Mouse (Mus musculus): ENCODE results near the gene Fxyd7. TPM values are rescaled to one million over a fixed set of nuclear protein-coding genes. Genes with fewer than 3 reads are reported as not detected.
A peak's percentile ranks its signal among the peaks of the same experiment; 100 is the strongest.

Fxyd7 gene
- polyA plus RNA-seq, 1 experiment from 2014 or later: 265 TPM

DNA sequence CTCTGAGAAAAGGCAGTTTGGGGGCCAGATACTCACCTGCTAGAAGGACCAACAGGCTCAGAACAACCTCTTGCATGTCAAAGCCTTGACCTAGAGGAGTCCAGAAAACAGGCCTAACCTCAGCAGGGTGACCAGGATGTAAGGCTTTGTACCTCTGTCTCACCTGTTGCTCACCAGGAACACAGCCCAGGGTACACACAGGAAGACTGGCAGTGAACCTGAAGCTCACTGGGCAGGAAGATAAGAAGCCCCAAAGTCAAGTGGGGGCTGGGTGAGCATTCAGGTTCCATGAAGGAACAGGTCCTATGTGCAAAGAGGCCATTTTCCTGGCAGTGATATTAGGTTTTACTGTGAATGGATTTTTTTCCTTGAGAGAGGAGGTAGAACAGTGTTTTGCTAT, 22.3 kb upstream of the Fxyd7 start:
- ATAC-seq (ENCODE audit: low FRiP score, low read depth): no peak
- Histone ChIP-seq H3K9me3 (no peaks in the 10 kb centered on the region), H3K4me3 (no peak overlapping the region), H3K4me2 (no peak overlapping the region), H3K27me3 (no peaks in the 10 kb centered on the region), H3K27ac (replicated peaks) (no peak overlapping the region), H3K4me1 (replicated peaks) (no peaks in the 10 kb centered on the region), H3K36me3 (no peaks in the 10 kb centered on the region), H3K9ac (no peak overlapping the region)

DNA sequence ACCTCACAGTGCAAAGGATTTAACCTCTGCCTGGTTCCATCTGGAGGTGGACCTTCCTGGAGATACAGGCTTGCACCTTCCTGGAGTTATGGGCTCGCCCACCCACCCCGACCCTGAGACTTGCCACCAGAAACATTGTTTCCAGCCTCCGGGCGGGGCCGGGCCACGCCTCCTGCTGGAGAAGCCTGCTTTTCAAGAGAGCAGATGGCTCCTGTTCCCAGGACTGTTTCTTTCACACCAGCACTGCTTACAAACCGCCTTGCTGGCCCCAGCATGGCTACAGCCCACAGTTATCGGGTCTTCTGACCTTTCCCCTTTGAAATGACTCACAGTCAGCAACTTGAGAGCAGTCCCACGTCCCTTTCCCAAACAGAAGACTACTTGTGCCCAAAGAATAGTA, 21.1 kb upstream of the Fxyd7 start:
- no peak overlapping the region for H3K27ac ChIP-seq (replicated peaks)
- no peaks in the 10 kb centered on the region for H3K27me3 ChIP-seq
- no peaks in the 10 kb centered on the region for H3K4me1 ChIP-seq (replicated peaks)
- H3K4me2 ChIP-seq: no peak overlapping the region
- no peak for ATAC-seq (ENCODE audit: low FRiP score, low read depth)
- H3K4me3 ChIP-seq: no peak overlapping the region
- no peaks in the 10 kb centered on the region for H3K36me3 ChIP-seq
- WGBS: 35% methylated on average over 9 of the region's 9 CpGs
- H3K9me3 ChIP-seq: no peaks in the 10 kb centered on the region
- H3K9ac ChIP-seq: no peak overlapping the region

DNA sequence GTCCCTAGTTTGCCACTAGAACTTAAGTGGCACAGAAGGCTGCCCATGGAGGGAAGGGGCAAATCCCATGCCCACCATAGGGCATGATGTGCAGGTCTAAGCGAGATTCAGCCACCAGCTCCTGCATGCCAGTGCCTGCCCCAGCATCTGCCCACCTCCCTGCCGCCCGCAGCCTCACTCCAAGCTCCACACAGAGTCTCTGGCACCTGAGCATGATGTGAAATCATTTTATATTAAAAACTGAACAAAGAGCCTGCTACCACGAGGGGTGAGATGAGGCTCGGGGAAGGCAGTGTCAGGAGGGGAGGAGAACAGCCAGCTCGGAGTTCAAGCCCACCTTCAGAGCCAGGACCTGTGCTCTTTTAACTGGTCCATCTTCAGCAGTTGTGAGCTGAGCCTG, 19.1 kb upstream of the Fxyd7 start:
- Histone ChIP-seq H3K27ac (replicated peaks) (no peak overlapping the region), H3K9me3 (no peaks in the 10 kb centered on the region), H3K9ac (no peak overlapping the region), H3K27me3 (no peaks in the 10 kb centered on the region), H3K4me3 (no peak overlapping the region), H3K36me3 (no peaks in the 10 kb centered on the region), H3K4me2 (no peak overlapping the region), H3K4me1 (replicated peaks) (no peaks in the 10 kb centered on the region)
- WGBS: 83% methylated on average over 6 of the region's 6 CpGs
- ATAC-seq (ENCODE audit: low FRiP score, low read depth): no peak

DNA sequence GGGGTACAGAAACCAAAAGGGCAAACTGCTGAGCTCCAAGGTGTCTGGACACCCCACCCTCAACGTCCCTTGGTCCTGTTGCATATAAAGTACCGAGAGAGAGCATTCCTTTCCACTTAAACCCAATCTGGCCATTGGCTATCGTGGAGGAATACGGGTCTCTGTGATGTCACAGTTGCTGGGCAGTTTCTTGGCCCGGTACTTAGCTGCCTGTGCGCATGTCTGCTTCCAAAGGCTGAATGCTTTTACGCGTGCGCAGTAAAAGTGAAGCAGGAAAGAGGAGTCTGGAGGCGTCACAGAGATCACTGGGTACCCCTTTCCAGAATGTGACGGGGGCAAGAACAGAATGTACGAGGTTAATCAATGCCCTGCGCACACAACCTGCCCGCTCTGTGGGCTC, 18.2 kb upstream of the Fxyd7 start:
- no peak overlapping the region for H3K9ac ChIP-seq
- H3K9me3 ChIP-seq: no peaks in the 10 kb centered on the region
- H3K36me3 ChIP-seq: no peaks in the 10 kb centered on the region
- no peak overlapping the region for H3K4me3 ChIP-seq
- no peaks in the 10 kb centered on the region for H3K27me3 ChIP-seq
- no peak overlapping the region for H3K27ac ChIP-seq (replicated peaks)
- no peaks in the 10 kb centered on the region for H3K4me1 ChIP-seq (replicated peaks)
- ATAC-seq (ENCODE audit: low FRiP score, low read depth): no peak
- no peak overlapping the region for H3K4me2 ChIP-seq
- WGBS: 89% methylated on average over 14 of the region's 14 CpGs

DNA sequence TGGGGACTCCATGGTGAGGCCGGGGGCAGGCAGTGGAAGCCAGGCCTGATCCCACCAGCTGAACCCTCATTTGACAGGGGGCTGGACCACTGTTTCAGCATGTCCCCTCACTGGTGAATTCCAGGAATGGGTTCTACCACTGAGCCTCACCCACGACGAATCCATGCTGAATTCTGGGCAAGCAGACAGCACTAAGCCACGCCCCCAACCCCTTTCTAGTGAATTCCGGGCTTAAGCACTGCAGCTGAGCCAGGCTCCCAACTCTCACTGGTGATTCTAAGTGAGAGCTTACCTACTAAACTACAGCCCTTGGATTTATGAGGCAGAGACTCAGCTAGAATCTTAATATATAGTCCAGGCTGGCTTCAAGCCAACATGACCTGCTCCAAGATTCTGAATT, 16.6 kb upstream of the Fxyd7 start:
- Histone ChIP-seq H3K4me2 (no peak overlapping the region), H3K27ac (replicated peaks) (no peak overlapping the region), H3K36me3 (no peaks in the 10 kb centered on the region), H3K9me3 (no peaks in the 10 kb centered on the region), H3K27me3 (no peaks in the 10 kb centered on the region), H3K9ac (no peak overlapping the region), H3K4me3 (no peak overlapping the region), H3K4me1 (replicated peaks) (no peaks in the 10 kb centered on the region)
- 38% methylated on average over 5 of the region's 5 CpGs for WGBS
- ATAC-seq (ENCODE audit: low FRiP score, low read depth): no peak

DNA sequence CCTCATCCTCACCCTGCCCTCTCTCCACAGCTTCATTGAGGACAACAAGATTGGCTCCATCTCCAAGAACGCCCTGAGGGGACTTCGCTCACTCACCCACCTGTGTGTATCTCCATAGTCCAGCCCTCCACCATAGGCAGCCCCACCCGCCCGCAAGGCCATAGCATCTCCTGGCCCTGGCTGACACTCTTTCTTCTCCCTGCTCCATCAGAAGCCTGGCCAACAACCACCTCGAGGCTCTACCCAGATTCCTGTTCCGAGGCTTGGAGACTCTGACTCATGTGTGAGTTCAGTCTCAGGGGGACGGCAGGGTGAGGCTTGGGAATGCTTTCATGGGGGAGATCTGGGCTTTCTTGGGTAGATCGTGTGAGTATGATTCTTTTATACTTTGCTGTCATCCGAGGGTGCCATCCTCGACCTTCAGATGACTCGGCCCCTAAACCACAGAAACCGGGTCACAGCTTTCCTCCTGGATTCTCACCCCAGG, 11.8 kb upstream of the Fxyd7 start:
- WGBS: 90% methylated on average over 12 of the region's 12 CpGs
- no peak for ATAC-seq (ENCODE audit: low FRiP score, low read depth)
- no peak overlapping the region for H3K9ac ChIP-seq
- no peaks in the 10 kb centered on the region for H3K27me3 ChIP-seq
- no peak overlapping the region for H3K27ac ChIP-seq (replicated peaks)
- H3K36me3 ChIP-seq: no peaks in the 10 kb centered on the region
- H3K4me1 ChIP-seq (replicated peaks): no peaks in the 10 kb centered on the region
- H3K9me3 ChIP-seq: no peaks in the 10 kb centered on the region
- no peak overlapping the region for H3K4me3 ChIP-seq
- no peak overlapping the region for H3K4me2 ChIP-seq

DNA sequence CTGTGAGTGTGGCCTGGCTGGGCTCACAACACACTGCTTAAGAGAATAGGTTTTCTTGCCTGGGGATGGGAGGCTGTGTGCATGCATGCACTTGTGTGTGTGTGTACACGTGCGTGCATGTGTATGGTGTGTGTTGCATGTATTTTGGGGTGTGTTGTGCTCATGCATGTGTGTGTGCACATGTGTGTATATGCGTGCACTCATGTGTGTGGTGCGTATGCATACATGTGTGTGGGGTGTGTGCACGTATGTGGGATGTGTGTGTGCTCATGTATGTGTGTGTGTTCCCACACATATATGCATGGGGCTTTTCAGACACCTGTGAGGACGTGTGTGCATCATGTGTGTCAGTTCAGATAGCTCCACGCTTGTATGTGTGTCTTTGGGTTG, 9.3 kb upstream of the Fxyd7 start:
- Histone ChIP-seq H3K4me1 (replicated peaks) (no peaks in the 10 kb centered on the region), H3K9ac (no peak overlapping the region), H3K9me3 (no peaks in the 10 kb centered on the region), H3K4me3 (no peak overlapping the region), H3K27ac (replicated peaks) (no peak overlapping the region), H3K4me2 (no peak overlapping the region), H3K27me3 (no peaks in the 10 kb centered on the region), H3K36me3 (no peaks in the 10 kb centered on the region)
- no peak for ATAC-seq (ENCODE audit: low FRiP score, low read depth)
- WGBS: 92% methylated on average over 7 of the region's 7 CpGs

DNA sequence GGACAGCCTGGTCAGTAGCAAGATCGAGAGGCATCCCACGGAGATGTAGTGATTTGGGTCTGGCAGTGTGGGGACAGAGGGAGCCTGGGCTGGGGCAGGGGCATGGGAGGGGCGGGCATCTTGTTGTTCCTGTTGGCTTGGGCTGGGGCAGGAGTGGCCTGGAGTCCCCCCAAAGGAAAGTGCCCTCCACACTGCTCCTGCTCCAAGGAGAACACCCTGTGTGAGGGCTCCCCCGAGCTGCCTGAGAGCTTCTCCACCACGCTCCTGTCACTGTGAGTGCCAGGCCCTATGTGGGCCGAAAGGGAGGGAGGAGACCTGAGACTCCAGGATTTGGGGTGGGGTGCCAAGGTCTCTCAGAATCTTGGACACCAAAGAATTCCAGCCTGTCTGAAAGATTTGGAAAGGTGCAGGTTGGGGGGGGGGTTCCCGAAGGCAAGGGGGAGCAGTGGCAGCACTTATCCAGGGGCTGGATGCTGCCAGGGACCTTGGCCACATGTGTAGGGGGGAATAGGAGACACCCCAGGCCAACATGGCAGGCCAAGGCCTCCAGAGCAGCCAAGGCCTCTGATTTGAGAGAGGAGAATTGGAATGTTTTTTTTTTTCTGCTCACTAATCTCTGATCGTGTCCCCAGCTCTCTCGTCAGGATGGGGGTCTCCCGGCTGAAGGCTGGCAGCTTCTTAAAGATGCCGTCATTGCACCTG, 8.8 kb upstream of the Fxyd7 start:
- Histone ChIP-seq H3K4me1 (replicated peaks) (peaks cover 5% of the 10 kb centered on the region; the same call in 1 of the 2 replicates), H3K4me2 (no peak overlapping the region), H3K27ac (replicated peaks) (no peak overlapping the region), H3K27me3 (no peaks in the 10 kb centered on the region), H3K36me3 (no peaks in the 10 kb centered on the region), H3K9me3 (no peaks in the 10 kb centered on the region), H3K9ac (no peak overlapping the region), H3K4me3 (no peak overlapping the region)
- no peak for ATAC-seq (ENCODE audit: low FRiP score, low read depth)
- WGBS: 57% methylated on average over 11 of the region's 11 CpGs

DNA sequence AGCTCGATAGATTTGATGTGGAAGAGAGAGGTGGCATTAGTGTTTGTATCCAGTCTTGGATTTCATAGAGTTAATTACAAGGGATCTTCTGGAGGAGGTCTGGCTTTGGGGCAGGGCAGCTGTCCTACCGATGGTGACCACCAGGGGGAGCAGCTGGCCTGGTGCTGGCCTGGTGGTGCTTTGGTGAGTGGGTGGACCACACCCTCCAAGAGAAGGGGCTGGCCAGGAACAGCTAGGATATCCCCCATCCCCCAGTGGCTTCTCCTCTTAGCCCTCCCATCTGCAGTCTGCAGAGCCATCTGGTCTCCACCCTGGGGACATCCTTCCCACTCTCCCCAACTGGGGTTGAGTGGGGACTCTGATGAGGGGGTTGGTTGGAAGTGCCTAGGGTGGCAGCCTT, 7.8 kb upstream of the Fxyd7 start, which contains the start of gene Lgi4:
Lgi4 (plus strand) TSS at position 235 of the 400 bp plus-strand sequence.
- H3K9ac ChIP-seq: no peak within 1 kb of the TSS
- peak; percentile 38; the same call in 1 of the 2 replicates for ATAC-seq (ENCODE audit: low FRiP score, low read depth)
- no peak within 1 kb of the TSS for H3K27ac ChIP-seq (replicated peaks)
- peaks cover 3% of the 10 kb centered on the region; the same call in 1 of the 2 replicates for H3K27me3 ChIP-seq
- 2% methylated on average over 2 of the region's 2 CpGs for WGBS
- no peaks in the 10 kb centered on the region for H3K9me3 ChIP-seq
- no peak within 1 kb of the TSS for H3K4me3 ChIP-seq
- H3K4me1 ChIP-seq (replicated peaks): peaks cover 5% of the 10 kb centered on the region; the same call in 1 of the 2 replicates
- H3K36me3 ChIP-seq: no peaks in the 10 kb centered on the region
- H3K4me2 ChIP-seq: no peak within 1 kb of the TSS

DNA sequence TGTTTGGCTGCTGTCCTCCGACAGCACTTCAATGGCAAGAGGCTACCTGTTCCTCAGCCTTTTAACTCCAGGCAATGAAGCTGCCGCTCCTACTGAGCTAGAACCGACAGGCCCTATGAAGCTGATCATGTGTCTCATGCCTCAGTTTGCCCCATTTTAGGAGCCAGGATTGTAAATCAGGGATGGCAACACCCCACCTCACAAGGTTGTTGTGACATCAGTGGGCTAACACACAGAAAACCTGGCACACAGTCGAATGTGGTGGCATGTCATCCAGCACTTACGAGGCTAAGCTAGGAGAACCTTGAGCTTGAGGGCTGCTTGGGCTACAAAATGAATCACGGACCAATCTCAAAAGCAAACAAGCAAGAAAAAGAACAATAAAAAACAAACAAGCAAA, 6.9 kb upstream of the Fxyd7 start:
- Histone ChIP-seq H3K4me2 (no peak overlapping the region), H3K9me3 (no peaks in the 10 kb centered on the region), H3K4me1 (replicated peaks) (peaks cover 5% of the 10 kb centered on the region; the same call in 1 of the 2 replicates), H3K4me3 (no peak overlapping the region), H3K27me3 (peaks cover 11% of the 10 kb centered on the region), H3K27ac (replicated peaks) (no peak overlapping the region), H3K9ac (no peak overlapping the region), H3K36me3 (no peaks in the 10 kb centered on the region)
- ATAC-seq (ENCODE audit: low FRiP score, low read depth): no peak
- 90% methylated on average over 6 of the region's 6 CpGs for WGBS

DNA sequence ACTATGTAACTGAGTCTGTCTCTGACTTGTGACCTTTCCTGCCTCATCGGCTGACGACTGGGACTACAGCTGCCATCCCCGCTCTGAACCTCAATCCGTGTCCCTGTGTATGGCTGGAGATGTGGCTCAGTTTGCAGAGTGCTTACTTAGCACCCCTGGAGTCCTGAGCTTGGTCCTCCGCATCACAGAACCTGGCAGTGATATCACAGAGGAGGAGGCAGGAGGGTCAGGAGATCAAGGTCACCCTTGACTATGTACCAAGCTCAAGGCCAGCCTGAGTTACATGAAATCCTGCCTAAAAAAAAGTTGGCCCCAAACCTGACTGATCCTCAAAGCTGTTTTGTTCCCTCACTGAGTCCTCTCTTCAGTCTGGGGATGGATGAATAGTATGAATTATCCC, 6.5 kb upstream of the Fxyd7 start:
- Histone ChIP-seq H3K9ac (no peak overlapping the region), H3K4me3 (no peak overlapping the region), H3K4me1 (replicated peaks) (peaks cover 7% of the 10 kb centered on the region), H3K27me3 (peaks cover 16% of the 10 kb centered on the region), H3K4me2 (no peak overlapping the region), H3K27ac (replicated peaks) (no peak overlapping the region), H3K36me3 (no peaks in the 10 kb centered on the region), H3K9me3 (no peaks in the 10 kb centered on the region)
- WGBS: 74% methylated on average over 5 of the region's 5 CpGs
- ATAC-seq (ENCODE audit: low FRiP score, low read depth): no peak

DNA sequence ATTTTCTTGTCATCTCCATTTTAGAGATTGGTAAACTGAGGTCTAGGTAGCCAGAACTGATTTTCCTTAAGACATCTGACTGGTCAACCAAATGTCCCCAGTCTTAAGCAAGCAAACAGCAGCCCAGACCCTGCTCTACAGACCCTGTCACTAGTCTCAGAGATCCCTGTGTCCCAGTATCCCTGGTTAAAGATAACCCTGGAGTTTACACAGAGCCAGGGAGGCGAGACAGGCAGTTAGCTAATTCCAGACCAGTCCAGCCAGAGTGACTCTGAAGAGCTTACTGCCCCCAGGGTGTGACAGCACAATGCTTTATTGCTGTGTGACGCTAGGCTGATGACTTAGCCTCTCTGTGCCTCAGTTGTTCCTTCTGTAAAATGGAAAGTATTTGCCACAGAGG, 5.8 kb upstream of the Fxyd7 start, which contains the start of gene Fxyd1:
Fxyd1 (minus strand) TSS at position 129 of the 400 bp plus-strand sequence.
- no peaks in the 10 kb centered on the region for H3K9me3 ChIP-seq
- no peaks in the 10 kb centered on the region for H3K36me3 ChIP-seq
- H3K4me1 ChIP-seq (replicated peaks): peaks cover 13% of the 10 kb centered on the region
- no peak within 1 kb of the TSS for H3K9ac ChIP-seq
- no peak within 1 kb of the TSS for H3K4me2 ChIP-seq
- H3K27ac ChIP-seq (replicated peaks): no peak within 1 kb of the TSS
- 73% methylated on average over 2 of the region's 2 CpGs for WGBS
- no peak within 1 kb of the TSS for H3K4me3 ChIP-seq
- H3K27me3 ChIP-seq: peaks cover 23% of the 10 kb centered on the region
- ATAC-seq (ENCODE audit: low FRiP score, low read depth): no peak

DNA sequence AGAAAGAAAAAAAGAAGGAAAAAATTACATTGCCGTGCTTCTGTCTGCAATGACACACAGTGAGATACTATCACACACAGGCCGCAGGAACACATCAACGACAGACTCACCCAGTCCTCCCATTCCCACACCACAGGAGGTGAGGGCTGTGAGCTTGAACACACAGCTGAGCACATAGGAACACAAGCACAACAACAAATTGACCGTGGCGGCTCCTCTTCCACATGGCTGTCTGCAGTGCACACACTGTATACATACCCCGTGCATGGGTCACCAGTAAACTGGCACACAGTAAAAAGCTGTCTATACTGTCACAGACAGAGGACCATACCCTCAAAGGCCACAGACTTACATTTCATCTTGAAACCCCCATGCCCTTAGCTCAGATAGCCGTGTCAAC, 5.2 kb upstream of the Fxyd7 start:
- Histone ChIP-seq H3K27ac (replicated peaks) (no peak overlapping the region), H3K4me3 (no peak overlapping the region), H3K27me3 (peaks cover 29% of the 10 kb centered on the region), H3K4me1 (replicated peaks) (peaks cover 19% of the 10 kb centered on the region), H3K36me3 (no peaks in the 10 kb centered on the region), H3K9me3 (no peaks in the 10 kb centered on the region), H3K4me2 (no peak overlapping the region), H3K9ac (no peak overlapping the region)
- no peak for ATAC-seq (ENCODE audit: low FRiP score, low read depth)
- 69% methylated on average over 7 of the region's 7 CpGs for WGBS
